Mouse (Mus musculus): ENCODE data around the gene Slc45a1. TPM values are rescaled to one million over a fixed set of nuclear protein-coding genes. Genes with fewer than 3 reads are reported as not detected.

The Slc45a1 gene
- polyA plus RNA-seq (2016; fragmentation: Nextera tagmentation; extraction: Ambion mirVana), result 0.70 and 0.84 TPM in 2 replicates

- H3K9me3 ChIP-seq, result 0 out of 2 replicates have a peak, but pooled peaks cover 3% of the 10 kb centered on the region
- 5% methylated on average over 41 of the region's 41 CpGs for WGBS
- peaks cover 7% of the 10 kb centered on the region; the same call in 1 of the 2 replicates for H3K4me1 ChIP-seq (replicated peaks)
- no peak within 1 kb of the TSS for H3K27ac ChIP-seq
- ATAC-seq (ENCODE audit: insufficient number of reproducible peaks, insufficient read depth, low FRiP score, low TSS enrichment, low read depth), result no peak
- peak within 1 kb of the TSS; percentile 43 for H3K4me3 ChIP-seq (replicated peaks)
- no peaks in the 10 kb centered on the region for H3K36me3 ChIP-seq
- peaks cover 38% of the 10 kb centered on the region for H3K27me3 ChIP-seq
- peak within 1 kb of the TSS; percentile 76 for H3K4me2 ChIP-seq
- peak within 1 kb of the TSS; percentile 61 for H3K9ac ChIP-seq (replicated peaks)
These were observed at the start of gene Slc45a1 for GRCm38 (mm10) chr4:150651390-150652277. Gene Slc45a1 (minus strand): TSS chr4:150652174.

- Histone ChIP-seq H3K4me1 (replicated peaks) (no peaks in the 10 kb centered on the region), H3K36me3 (no peaks in the 10 kb centered on the region), H3K9me3 (no peaks in the 10 kb centered on the region), H3K27ac (no peak overlapping the region), H3K27me3 (0 out of 2 replicates have a peak, but pooled peaks cover 5% of the 10 kb centered on the region), H3K4me3 (replicated peaks) (no peak overlapping the region), H3K9ac (replicated peaks) (no peak overlapping the region), H3K4me2 (no peak overlapping the region)
- ATAC-seq (ENCODE audit: insufficient number of reproducible peaks, insufficient read depth, low FRiP score, low TSS enrichment, low read depth), result no peak
- 92% methylated on average over 9 of the region's 9 CpGs for WGBS
These were observed 48.9 kb upstream of the Slc45a1 start for GRCm38 (mm10) chr4:150700849-150701248.

- 75% methylated on average over 10 of the region's 10 CpGs for WGBS
- no peaks in the 10 kb centered on the region for H3K27me3 ChIP-seq
- no peaks in the 10 kb centered on the region for H3K4me1 ChIP-seq (replicated peaks)
- H3K27ac ChIP-seq, result no peak overlapping the region
- no peak for ATAC-seq (ENCODE audit: insufficient number of reproducible peaks, insufficient read depth, low FRiP score, low TSS enrichment, low read depth)
- no peaks in the 10 kb centered on the region for H3K36me3 ChIP-seq
- H3K9ac ChIP-seq (replicated peaks), result no peak overlapping the region
- no peaks in the 10 kb centered on the region for H3K9me3 ChIP-seq
- no peak overlapping the region for H3K4me3 ChIP-seq (replicated peaks)
- no peak overlapping the region for H3K4me2 ChIP-seq
These were observed 42.6 kb upstream of the Slc45a1 start for GRCm38 (mm10) chr4:150694434-150695108.

GRCm38 (mm10) chr4:150692861-150693403, 41.0 kb upstream of the Slc45a1 start:
- WGBS, result 80% methylated on average over 10 of the region's 10 CpGs
- peaks cover 1% of the 10 kb centered on the region for H3K4me1 ChIP-seq (replicated peaks)
- H3K4me3 ChIP-seq (replicated peaks), result no peak overlapping the region
- no peaks in the 10 kb centered on the region for H3K36me3 ChIP-seq
- no peak overlapping the region for H3K27ac ChIP-seq
- no peaks in the 10 kb centered on the region for H3K9me3 ChIP-seq
- no peak overlapping the region for H3K4me2 ChIP-seq
- ATAC-seq (ENCODE audit: insufficient number of reproducible peaks, insufficient read depth, low FRiP score, low TSS enrichment, low read depth), result no peak
- H3K27me3 ChIP-seq, result no peaks in the 10 kb centered on the region
- H3K9ac ChIP-seq (replicated peaks), result no peak overlapping the region

- 73% methylated on average over 3 of the region's 3 CpGs for WGBS
These were observed 38.8 kb upstream of the Slc45a1 start for GRCm38 (mm10) chr4:150690759-150691158.

GRCm38 (mm10) chr4:150689553-150689952, 37.6 kb upstream of the Slc45a1 start:
- ATAC-seq (ENCODE audit: insufficient number of reproducible peaks, insufficient read depth, low FRiP score, low TSS enrichment, low read depth), result no peak
- Histone ChIP-seq H3K27ac (no peak overlapping the region), H3K36me3 (no peaks in the 10 kb centered on the region), H3K4me1 (replicated peaks) (peaks cover 35% of the 10 kb centered on the region), H3K4me2 (no peak overlapping the region), H3K4me3 (replicated peaks) (no peak overlapping the region), H3K9ac (replicated peaks) (no peak overlapping the region), H3K9me3 (no peaks in the 10 kb centered on the region), H3K27me3 (no peaks in the 10 kb centered on the region)
- WGBS, result 93% methylated on average over 10 of the region's 10 CpGs

More at GRCm38 (mm10) chr4:150690759-150691158, 38.8 kb upstream of the Slc45a1 start:
- Histone ChIP-seq H3K27ac (no peak overlapping the region), H3K4me3 (replicated peaks) (no peak overlapping the region), H3K27me3 (no peaks in the 10 kb centered on the region), H3K36me3 (no peaks in the 10 kb centered on the region), H3K9me3 (no peaks in the 10 kb centered on the region), H3K4me2 (no peak overlapping the region), H3K9ac (replicated peaks) (no peak overlapping the region), H3K4me1 (replicated peaks) (peaks cover 23% of the 10 kb centered on the region)
- no peak for ATAC-seq (ENCODE audit: insufficient number of reproducible peaks, insufficient read depth, low FRiP score, low TSS enrichment, low read depth)

GRCm38 (mm10) chr4:150687126-150687753, 35.3 kb upstream of the Slc45a1 start:
- Histone ChIP-seq H3K4me2 (no peak overlapping the region), H3K9ac (replicated peaks) (no peak overlapping the region), H3K36me3 (no peaks in the 10 kb centered on the region), H3K4me1 (replicated peaks) (peaks cover 37% of the 10 kb centered on the region), H3K4me3 (replicated peaks) (no peak overlapping the region), H3K9me3 (no peaks in the 10 kb centered on the region), H3K27ac (peak overlapping the region; percentile 8; the same call in 1 of the 2 replicates), H3K27me3 (no peaks in the 10 kb centered on the region)
- 46% methylated on average over 10 of the region's 10 CpGs for WGBS
- ATAC-seq (ENCODE audit: insufficient number of reproducible peaks, insufficient read depth, low FRiP score, low TSS enrichment, low read depth), result no peak

- Histone ChIP-seq H3K27ac (peak overlapping the region; percentile 56; the same call in 1 of the 2 replicates), H3K4me2 (no peak overlapping the region), H3K36me3 (no peaks in the 10 kb centered on the region), H3K4me3 (replicated peaks) (no peak overlapping the region), H3K4me1 (replicated peaks) (peaks cover 37% of the 10 kb centered on the region), H3K9me3 (no peaks in the 10 kb centered on the region), H3K27me3 (no peaks in the 10 kb centered on the region), H3K9ac (replicated peaks) (no peak overlapping the region)
- ATAC-seq (ENCODE audit: insufficient number of reproducible peaks, insufficient read depth, low FRiP score, low TSS enrichment, low read depth), result no peak
These were observed 34.6 kb upstream of the Slc45a1 start for GRCm38 (mm10) chr4:150686538-150686937.

- ATAC-seq (ENCODE audit: insufficient number of reproducible peaks, insufficient read depth, low FRiP score, low TSS enrichment, low read depth), result no peak
- Histone ChIP-seq H3K4me1 (replicated peaks) (peaks cover 37% of the 10 kb centered on the region), H3K9me3 (0 out of 2 replicates have a peak, but pooled peaks cover 1% of the 10 kb centered on the region), H3K4me3 (replicated peaks) (no peak overlapping the region), H3K36me3 (no peaks in the 10 kb centered on the region), H3K4me2 (peak overlapping the region; percentile 35), H3K27ac (peak overlapping the region; percentile 76), H3K9ac (replicated peaks) (no peak overlapping the region), H3K27me3 (no peaks in the 10 kb centered on the region)
- 49% methylated on average over 7 of the region's 8 CpGs for WGBS
These were observed 34.0 kb upstream of the Slc45a1 start for GRCm38 (mm10) chr4:150685778-150686493.

GRCm38 (mm10) chr4:150685043-150685777, 33.2 kb upstream of the Slc45a1 start:
- Histone ChIP-seq H3K36me3 (no peaks in the 10 kb centered on the region), H3K27me3 (no peaks in the 10 kb centered on the region), H3K27ac (peak overlapping the region; percentile 76), H3K9ac (replicated peaks) (no peak overlapping the region), H3K4me3 (replicated peaks) (no peak overlapping the region), H3K4me1 (replicated peaks) (peaks cover 37% of the 10 kb centered on the region), H3K9me3 (0 out of 2 replicates have a peak, but pooled peaks cover 4% of the 10 kb centered on the region), H3K4me2 (peak overlapping the region; percentile 35)
- no peak for ATAC-seq (ENCODE audit: insufficient number of reproducible peaks, insufficient read depth, low FRiP score, low TSS enrichment, low read depth)
- 32% methylated on average over 15 of the region's 15 CpGs for WGBS
